Mouse (Mus musculus) intestine, embryonic 15.5 days (tissue): Measurements from ENCODE around the gene Atox1. TPM values are rescaled to one million over a fixed set of nuclear protein-coding genes. Genes with fewer than 3 reads are reported as not detected.
"Not testable (repeated sequence)": the region's sequence is repeated elsewhere in the genome, so short reads cannot be mapped to it uniquely, and the experiment has no call there.

Source experiments
- ATAC-seq: fragments of 200-750 bp; cut with Nextera tagmentation; 2 replicates; pipeline ENCODE4 v1.8.0; 2017; ENCODE audit warnings: moderate TSS enrichment, moderate library complexity
- H3K27ac ChIP-seq: fragments of 300-500 bp; sonication (generic); 2 replicates; pipeline ENCODE4 v1.5.1; 2015; ENCODE audit warnings: mild to moderate bottlenecking, inconsistent platforms
- H3K27me3 ChIP-seq: fragments of 300-500 bp; sonication (generic); replicated peaks from 2 replicates; pipeline ENCODE4 v1.6.1; 2015; ENCODE audit warnings: inconsistent platforms
- H3K36me3 ChIP-seq: fragments of 300-500 bp; sonication (generic); 2 replicates; pipeline ENCODE4 v1.6.1; 2015; ENCODE audit warnings: inconsistent platforms
- H3K4me1 ChIP-seq: fragments of 300-500 bp; sonication (generic); replicated peaks from 2 replicates; pipeline ENCODE4 v1.6.1; 2015; ENCODE audit warnings: inconsistent platforms
- H3K4me2 ChIP-seq: fragments of 300-500 bp; sonication (generic); replicated peaks from 2 replicates; pipeline ENCODE4 v1.6.1; 2015; ENCODE audit warnings: mild to moderate bottlenecking, inconsistent platforms
- H3K4me3 ChIP-seq: fragments of 300-500 bp; sonication (generic); replicated peaks from 2 replicates; pipeline ENCODE4 v1.5.1; 2015; ENCODE audit warnings: inconsistent platforms
- H3K9ac ChIP-seq: fragments of 300-500 bp; sonication (generic); 2 replicates; pipeline ENCODE4 v1.6.1; 2015; ENCODE audit warnings: inconsistent platforms
- H3K9me3 ChIP-seq: fragments of 300-500 bp; sonication (generic); 2 replicates; pipeline ENCODE4 v1.6.1; 2016; ENCODE audit warnings: inconsistent platforms
- WGBS: fragments of 180-500 bp; shearing (Covaris S2); methylation state at CpG from one replicate; pipeline ENCODE4 v1.1.7; 2015; 5-methylcytosine and 5-hydroxymethylcytosine counted together
- polyA plus RNA-seq: library from polyadenylated mRNA; unstranded; fragments of >200 nt; fragmentation: Nextera tagmentation; extraction: Ambion mirVana; gene quantifications from 2 replicates; pipeline ENCODE4 v1.2.1, GENCODE M21; 2015

Gene Atox1
- polyA plus RNA-seq, 1 experiment from 2014 or later: 370 TPM

GRCm38 (mm10) chr11:55419678-55420307 is 41.2 kb downstream of the Atox1 start:
- no peaks in the 10 kb centered on the region for H3K36me3 ChIP-seq
- 17% methylated on average over 9 of the region's 9 CpGs for WGBS
- ATAC-seq: peak; percentile 82
- peak overlapping the region; percentile 57 for H3K9ac ChIP-seq
- peaks cover 55% of the 10 kb centered on the region for H3K4me1 ChIP-seq
- H3K4me2 ChIP-seq: peak overlapping the region; percentile 56
- peak overlapping the region; percentile 47 for H3K4me3 ChIP-seq
- H3K27ac ChIP-seq: peak overlapping the region; percentile 90
- no peaks in the 10 kb centered on the region for H3K27me3 ChIP-seq
- H3K9me3 ChIP-seq: no peaks in the 10 kb centered on the region

- Histone ChIP-seq H3K9ac (peak overlapping the region; percentile 57), H3K4me2 (peak overlapping the region; percentile 56), H3K9me3 (no peaks in the 10 kb centered on the region), H3K36me3 (no peaks in the 10 kb centered on the region), H3K4me3 (peak overlapping the region; percentile 47), H3K27ac (peak overlapping the region; percentile 90), H3K4me1 (peaks cover 53% of the 10 kb centered on the region), H3K27me3 (no peaks in the 10 kb centered on the region)
- ATAC-seq: no peak
- 30% methylated on average over 4 of the region's 4 CpGs for WGBS
Measured at GRCm38 (mm10) chr11:55419296-55419677, 41.8 kb downstream of the Atox1 start.

- ATAC-seq: no peak
- peaks cover 49% of the 10 kb centered on the region for H3K4me1 ChIP-seq
- no peaks in the 10 kb centered on the region for H3K36me3 ChIP-seq
- no peaks in the 10 kb centered on the region for H3K27me3 ChIP-seq
- peak overlapping the region; percentile 57 for H3K9ac ChIP-seq
- H3K27ac ChIP-seq: peak overlapping the region; percentile 90
- WGBS: 4% methylated on average over 3 of the region's 3 CpGs
- no peaks in the 10 kb centered on the region for H3K9me3 ChIP-seq
- peak overlapping the region; percentile 47 for H3K4me3 ChIP-seq
- H3K4me2 ChIP-seq: peak overlapping the region; percentile 56
Measured at GRCm38 (mm10) chr11:55418704-55419061, 42.4 kb downstream of the Atox1 start.

GRCm38 (mm10) chr11:55417898-55418703 is 42.9 kb downstream of the Atox1 start:
- Histone ChIP-seq H3K27ac (peak overlapping the region; percentile 90), H3K27me3 (no peaks in the 10 kb centered on the region), H3K36me3 (no peaks in the 10 kb centered on the region), H3K4me1 (peaks cover 45% of the 10 kb centered on the region), H3K4me3 (peak overlapping the region; percentile 47), H3K4me2 (peak overlapping the region; percentile 56), H3K9me3 (no peaks in the 10 kb centered on the region), H3K9ac (peak overlapping the region; percentile 57)
- ATAC-seq: peak; percentile 67
- 2% methylated on average over 24 of the region's 24 CpGs for WGBS

- Histone ChIP-seq H3K27ac (peak overlapping the region; percentile 38), H3K9ac (no peak overlapping the region)
- 46% methylated on average over 6 of the region's 6 CpGs for WGBS
Measured at GRCm38 (mm10) chr11:55416609-55417265, 44.3 kb downstream of the Atox1 start.

GRCm38 (mm10) chr11:55415731-55416130 is 45.3 kb downstream of the Atox1 start:
- peaks cover 31% of the 10 kb centered on the region for H3K4me1 ChIP-seq
- not testable (repeated sequence) for H3K9me3 ChIP-seq, H3K4me3 ChIP-seq, ATAC-seq, H3K27me3 ChIP-seq, H3K27ac ChIP-seq, H3K36me3 ChIP-seq, H3K9ac ChIP-seq
- 0 out of 2 replicates have a peak overlapping the region, but pooled peaks have one; percentile 10 for H3K4me2 ChIP-seq
- 90% methylated on average over 6 of the region's 6 CpGs for WGBS

More at GRCm38 (mm10) chr11:55416609-55417265, 44.3 kb downstream of the Atox1 start:
- Histone ChIP-seq H3K4me2 (peak overlapping the region; percentile 56), H3K36me3 (no peaks in the 10 kb centered on the region), H3K9me3 (no peaks in the 10 kb centered on the region), H3K4me3 (peak overlapping the region; percentile 16), H3K4me1 (peaks cover 38% of the 10 kb centered on the region), H3K27me3 (no peaks in the 10 kb centered on the region)
- ATAC-seq: no peak

GRCm38 (mm10) chr11:55415036-55415704 is 45.9 kb downstream of the Atox1 start:
- H3K4me3 ChIP-seq: no peak overlapping the region
- ATAC-seq: peak; percentile 44; the same call in 1 of the 2 replicates
- peak overlapping the region; percentile 23; the same call in 1 of the 2 replicates for H3K9ac ChIP-seq

GRCm38 (mm10) chr11:55414314-55414713 is 46.7 kb downstream of the Atox1 start:
- Histone ChIP-seq H3K4me1 (peaks cover 24% of the 10 kb centered on the region), H3K27ac (peak overlapping the region; percentile 41; the same call in 1 of the 2 replicates), H3K9me3 (no peaks in the 10 kb centered on the region), H3K4me3 (no peak overlapping the region), H3K36me3 (no peaks in the 10 kb centered on the region), H3K9ac (no peak overlapping the region), H3K27me3 (no peaks in the 10 kb centered on the region), H3K4me2 (peak overlapping the region; percentile 33)
- no peak for ATAC-seq
- 54% methylated on average over 5 of the region's 5 CpGs for WGBS

More at GRCm38 (mm10) chr11:55415036-55415704, 45.9 kb downstream of the Atox1 start:
- no peaks in the 10 kb centered on the region for H3K36me3 ChIP-seq
- H3K27ac ChIP-seq: peak overlapping the region; percentile 19; the same call in 1 of the 2 replicates
- H3K4me1 ChIP-seq: peaks cover 25% of the 10 kb centered on the region
- WGBS: 31% methylated on average over 9 of the region's 9 CpGs
- no peaks in the 10 kb centered on the region for H3K9me3 ChIP-seq
- peak overlapping the region; percentile 33 for H3K4me2 ChIP-seq
- no peaks in the 10 kb centered on the region for H3K27me3 ChIP-seq

GRCm38 (mm10) chr11:55413416-55413796 is 47.6 kb downstream of the Atox1 start:
- WGBS: 93% methylated on average over 2 of the region's 2 CpGs
- no peak for ATAC-seq
- Histone ChIP-seq H3K36me3 (peaks cover 6% of the 10 kb centered on the region; the same call in 1 of the 2 replicates), H3K4me1 (peaks cover 24% of the 10 kb centered on the region), H3K4me2 (no peak overlapping the region), H3K9me3 (no peaks in the 10 kb centered on the region), H3K27me3 (no peaks in the 10 kb centered on the region), H3K9ac (no peak overlapping the region), H3K27ac (no peak overlapping the region), H3K4me3 (no peak overlapping the region)

GRCm38 (mm10) chr11:55412680-55413415 is 48.2 kb downstream of the Atox1 start:
- no peaks in the 10 kb centered on the region for H3K27me3 ChIP-seq
- 91% methylated on average over 10 of the region's 10 CpGs for WGBS
- H3K9ac ChIP-seq: no peak overlapping the region
- H3K36me3 ChIP-seq: peaks cover 12% of the 10 kb centered on the region; the same call in 1 of the 2 replicates
- H3K9me3 ChIP-seq: no peaks in the 10 kb centered on the region
- no peak for ATAC-seq
- H3K4me1 ChIP-seq: peaks cover 24% of the 10 kb centered on the region
- no peak overlapping the region for H3K4me3 ChIP-seq
- H3K27ac ChIP-seq: no peak overlapping the region
- H3K4me2 ChIP-seq: no peak overlapping the region

GRCm38 (mm10) chr11:55412034-55412433 is 49.0 kb downstream of the Atox1 start:
- ATAC-seq: no peak
- Histone ChIP-seq H3K9me3 (no peaks in the 10 kb centered on the region), H3K4me3 (no peak overlapping the region), H3K4me1 (peaks cover 21% of the 10 kb centered on the region), H3K4me2 (no peak overlapping the region), H3K9ac (no peak overlapping the region), H3K36me3 (peaks cover 13% of the 10 kb centered on the region; the same call in 1 of the 2 replicates), H3K27me3 (no peaks in the 10 kb centered on the region), H3K27ac (no peak overlapping the region)
- 83% methylated on average over 7 of the region's 7 CpGs for WGBS
